Comparison of ENCODE assay signal across 10 mouse cellular contexts in the genomic region with DNA sequence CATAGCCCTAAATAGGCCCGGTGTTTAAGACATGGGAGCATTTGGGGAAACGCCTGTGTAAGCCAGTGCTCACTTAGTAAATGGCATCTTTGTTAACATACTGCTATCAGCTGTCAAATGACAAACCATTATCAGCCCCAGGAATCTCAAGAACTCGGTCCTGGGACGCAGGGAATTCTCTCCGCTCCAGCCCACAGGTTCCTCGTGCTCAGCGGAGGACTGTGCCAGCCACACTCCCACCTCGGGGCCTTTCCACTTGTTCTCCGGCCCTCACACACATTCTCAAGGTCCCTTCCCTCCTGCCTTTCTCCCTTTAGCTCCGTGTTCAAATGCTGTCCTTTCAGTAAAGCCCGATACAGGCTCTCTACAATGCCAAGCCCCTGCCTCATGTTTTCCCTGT. TPM values are rescaled to one million over a fixed set of nuclear protein-coding genes. Genes with fewer than 3 reads are reported as not detected.
DNase-seq lines count a peak whose midpoint lies in the region; ATAC-seq and TF ChIP-seq lines count a peak whose summit lies in the region.
"Had no signal": no experiment of that assay in that cellular context is flagged by ENCODE, and none has a peak within 500 bp of the region (broad histone marks: within the 10 kb centered on the region; RNA-seq: fewer than 3 reads in every experiment).

No protein-coding gene starts in this region.

- H3K9me3 ChIP-seq in heart, embryonic 11.5 days (replicated peaks; ENCODE audit: control insufficient read depth, low read length) = no peaks in the 10 kb centered on the region
- no peaks in the 10 kb centered on the region for H3K9me3 ChIP-seq in liver, embryonic 11.5 days (ENCODE audit: control insufficient read depth, low read length)
- no peaks in the 10 kb centered on the region for H3K9me3 ChIP-seq in embryonic facial prominence, embryonic 14.5 days (ENCODE audit: control insufficient read depth, low read length)
- H3K9me3 ChIP-seq in liver, postnatal 0 days (ENCODE audit: low read length) = no peaks in the 10 kb centered on the region
- H3K9me3 ChIP-seq: neural tube, embryonic 12.5 days had no signal

- no peak for DNase-seq in heart, adult 9 months (ENCODE audit: low spot score in 2 of 2)
- no peak for DNase-seq in liver, embryonic 11.5 days (ENCODE audit: low spot score)
- no peak for DNase-seq in liver
- DNase-seq in embryonic facial prominence, embryonic 14.5 days (ENCODE audit: low spot score) = no peak
- DNase-seq in liver, postnatal 0 days = no peak
- DNase-seq in urinary bladder, postnatal 25 days (ENCODE audit: low spot score) = no peak
- DNase-seq in right cerebral cortex, postnatal 25 days = no peak

- TF ChIP-seq EP300 in liver, postnatal 0 days (IDR thresholded peaks at IDR 0.05; ENCODE audit: low read depth) = no peak

- H3K9ac ChIP-seq in heart, embryonic 11.5 days (ENCODE audit: low read depth, low read length) = no peak overlapping the region
- no peak overlapping the region for H3K9ac ChIP-seq in liver, embryonic 11.5 days (ENCODE audit: low read depth, low read length)
- 0 out of 2 replicates have a peak overlapping the region, but pooled peaks have one; percentile 15 for H3K9ac ChIP-seq in embryonic facial prominence, embryonic 14.5 days (ENCODE audit: low read depth, low read length)
- no peak overlapping the region; the same call in 1 of the 2 replicates for H3K9ac ChIP-seq in liver, postnatal 0 days (replicated peaks)

- no peak overlapping the region for H3K27ac ChIP-seq in heart, embryonic 11.5 days (ENCODE audit: low read depth, low read length)
- no peak overlapping the region for H3K27ac ChIP-seq in liver, embryonic 11.5 days (ENCODE audit: low read depth, low read length)
- no peak overlapping the region for H3K27ac ChIP-seq in embryonic facial prominence, embryonic 14.5 days (replicated peaks; ENCODE audit: low read depth, low read length)
- no peak overlapping the region for H3K27ac ChIP-seq in liver, postnatal 0 days (ENCODE audit: low read depth)
- H3K27ac ChIP-seq: neural tube, embryonic 12.5 days had no signal

- 0 out of 2 replicates have a peak, but pooled peaks cover 5% of the 10 kb centered on the region for H3K27me3 ChIP-seq in heart, embryonic 11.5 days (ENCODE audit: control insufficient read depth, insufficient read depth, low read length)
- peaks cover 7% of the 10 kb centered on the region for H3K27me3 ChIP-seq in liver, embryonic 11.5 days (replicated peaks; ENCODE audit: control insufficient read depth, insufficient read depth, low read length)
- H3K27me3 ChIP-seq in embryonic facial prominence, embryonic 14.5 days (replicated peaks; ENCODE audit: control insufficient read depth, insufficient read depth, low read length) = no peaks in the 10 kb centered on the region
- peaks cover 2% of the 10 kb centered on the region for H3K27me3 ChIP-seq in liver, postnatal 0 days (ENCODE audit: insufficient read depth, low read length)
- H3K27me3 ChIP-seq: Patski had no signal

- H3K4me1 ChIP-seq in heart, embryonic 11.5 days (ENCODE audit: control insufficient read depth, insufficient read depth, low read length) = peaks cover 29% of the 10 kb centered on the region
- H3K4me1 ChIP-seq in liver, embryonic 11.5 days (replicated peaks; ENCODE audit: control insufficient read depth, insufficient read depth, low read length) = peaks cover 35% of the 10 kb centered on the region
- H3K4me1 ChIP-seq in embryonic facial prominence, embryonic 14.5 days (ENCODE audit: control insufficient read depth, insufficient read depth, low read length) = peaks cover 22% of the 10 kb centered on the region
- H3K4me1 ChIP-seq in liver, postnatal 0 days (ENCODE audit: insufficient read depth) = peaks cover 43% of the 10 kb centered on the region

- H3K4me3 ChIP-seq in heart, embryonic 11.5 days (ENCODE audit: low read depth, low read length) = no peak overlapping the region
- no peak overlapping the region for H3K4me3 ChIP-seq in liver, embryonic 11.5 days (ENCODE audit: low read depth, low read length)
- no peak overlapping the region for H3K4me3 ChIP-seq in embryonic facial prominence, embryonic 14.5 days (ENCODE audit: low read depth, low read length)
- H3K4me3 ChIP-seq in liver, postnatal 0 days (ENCODE audit: low read depth, low read length) = no peak overlapping the region
- H3K4me3 ChIP-seq: neural tube, embryonic 12.5 days had no signal

- no peak for TF ChIP-seq CTCF in liver, postnatal 0 days (IDR thresholded peaks at IDR 0.05; ENCODE audit: low read depth)

- H3K4me2 ChIP-seq in heart, embryonic 11.5 days = peak overlapping the region; percentile 97; the same call in 1 of the 2 replicates
- peak overlapping the region; percentile 5; the same call in 1 of the 2 replicates for H3K4me2 ChIP-seq in liver, embryonic 11.5 days
- H3K4me2 ChIP-seq in embryonic facial prominence, embryonic 14.5 days (ENCODE audit: low read depth, low read length) = 0 out of 2 replicates have a peak overlapping the region, but pooled peaks have one; percentile 98
- peak overlapping the region; percentile 98; the same call in 1 of the 2 replicates for H3K4me2 ChIP-seq in liver, postnatal 0 days (ENCODE audit: low read depth, low read length)

- H3K36me3 ChIP-seq in heart, embryonic 11.5 days (ENCODE audit: control insufficient read depth, insufficient read depth, low read length) = peaks cover 2% of the 10 kb centered on the region; the same call in 1 of the 2 replicates
- peaks cover 6% of the 10 kb centered on the region; the same call in 1 of the 2 replicates for H3K36me3 ChIP-seq in liver, embryonic 11.5 days (ENCODE audit: control insufficient read depth, insufficient read depth, low read length)
- peaks cover 24% of the 10 kb centered on the region for H3K36me3 ChIP-seq in embryonic facial prominence, embryonic 14.5 days (ENCODE audit: control insufficient read depth, insufficient read depth, low read length)
- peaks cover 19% of the 10 kb centered on the region for H3K36me3 ChIP-seq in liver, postnatal 0 days (replicated peaks; ENCODE audit: insufficient read depth, low read length)

- ATAC-seq in heart, embryonic 11.5 days (replicated peaks; ENCODE audit: insufficient number of reproducible peaks, low FRiP score, low TSS enrichment) = no peak
- ATAC-seq in liver, embryonic 11.5 days (replicated peaks; ENCODE audit: low FRiP score) = no peak
- no peak for ATAC-seq in embryonic facial prominence, embryonic 14.5 days (ENCODE audit: low read depth)
- no peak for ATAC-seq in liver, postnatal 0 days
- ATAC-seq: Patski had no signal

- 53% methylated on average over 11 of the region's 11 CpGs for WGBS in heart, embryonic 11.5 days (ENCODE audit: insufficient replicate concordance)
- WGBS in liver, embryonic 11.5 days = 74% methylated on average over 11 of the region's 11 CpGs
- 60% methylated on average over 11 of the region's 11 CpGs for WGBS in embryonic facial prominence, embryonic 14.5 days
- WGBS in liver, postnatal 0 days (ENCODE audit: insufficient replicate concordance) = 81% methylated on average over 11 of the region's 11 CpGs

RNA-seq across cellular contexts. Expression of a gene that starts 2.6 kb away (rescaled TPM):
- 1.9 and 5.2 TPM in 2 replicates for polyA plus RNA-seq in heart, embryonic 11.5 days (2014; fragmentation: Nextera tagmentation; extraction: Ambion mirVana)
- 3.8 and 4.9 TPM in 2 replicates for polyA plus RNA-seq in liver, embryonic 11.5 days (2014; fragmentation: Nextera tagmentation; extraction: Ambion mirVana)
- polyA plus RNA-seq in embryonic facial prominence, embryonic 14.5 days (2014; fragmentation: Nextera tagmentation; extraction: Ambion mirVana) = 9.1 and 11.6 TPM in 2 replicates
- polyA plus RNA-seq in liver, postnatal 0 days (2015; fragmentation: Nextera tagmentation; extraction: Ambion mirVana) = 1.7 and 2.4 TPM in 2 replicates

RNA-seq across cellular contexts. Expression of a gene that starts 26.8 kb away (rescaled TPM):
- 195 and 211 TPM in 2 replicates for polyA plus RNA-seq in heart, embryonic 11.5 days (2014; fragmentation: Nextera tagmentation; extraction: Ambion mirVana)
- polyA plus RNA-seq in liver, embryonic 11.5 days (2014; fragmentation: Nextera tagmentation; extraction: Ambion mirVana) = 304 and 308 TPM in 2 replicates
- 249 and 275 TPM in 2 replicates for polyA plus RNA-seq in embryonic facial prominence, embryonic 14.5 days (2014; fragmentation: Nextera tagmentation; extraction: Ambion mirVana)
- polyA plus RNA-seq in liver, postnatal 0 days (2015; fragmentation: Nextera tagmentation; extraction: Ambion mirVana) = 122 TPM in 2 replicates

RNA-seq across cellular contexts. Expression of a gene that starts 30.0 kb away (rescaled TPM):
- polyA plus RNA-seq in heart, embryonic 11.5 days (2014; fragmentation: Nextera tagmentation; extraction: Ambion mirVana) = 8.0 and 8.2 TPM in 2 replicates
- 13.9 and 14.4 TPM in 2 replicates for polyA plus RNA-seq in liver, embryonic 11.5 days (2014; fragmentation: Nextera tagmentation; extraction: Ambion mirVana)
- polyA plus RNA-seq in embryonic facial prominence, embryonic 14.5 days (2014; fragmentation: Nextera tagmentation; extraction: Ambion mirVana) = 18.1 and 30.3 TPM in 2 replicates
- polyA plus RNA-seq in liver, postnatal 0 days (2015; fragmentation: Nextera tagmentation; extraction: Ambion mirVana) = 27.5 and 43.6 TPM in 2 replicates

RNA-seq across cellular contexts. Expression of a gene that starts 30.9 kb away (rescaled TPM):
- polyA plus RNA-seq in heart, embryonic 11.5 days (2014; fragmentation: Nextera tagmentation; extraction: Ambion mirVana) = 38.2 and 38.7 TPM in 2 replicates
- 30.5 and 32.6 TPM in 2 replicates for polyA plus RNA-seq in liver, embryonic 11.5 days (2014; fragmentation: Nextera tagmentation; extraction: Ambion mirVana)
- polyA plus RNA-seq in embryonic facial prominence, embryonic 14.5 days (2014; fragmentation: Nextera tagmentation; extraction: Ambion mirVana) = 40.0 and 40.6 TPM in 2 replicates
- polyA plus RNA-seq in liver, postnatal 0 days (2015; fragmentation: Nextera tagmentation; extraction: Ambion mirVana) = 9.8 and 10.1 TPM in 2 replicates

Comparison
In these comparisons a context has a peak if more than half of its experiments do, and no peak if none do; other contexts are left out.
1. H3K4me2 ChIP-seq: peak in every context shown above with its lines; median percentile 98 in embryonic facial prominence, embryonic 14.5 days; 98 in liver, postnatal 0 days; 97 in heart, embryonic 11.5 days; 5 in liver, embryonic 11.5 days.